Mouse (Mus musculus) lung, postnatal 0 days (tissue): ENCODE measurements around the gene Nr1i3. TPM values are rescaled to one million over a fixed set of nuclear protein-coding genes. Genes with fewer than 3 reads are reported as not detected.
A peak's percentile ranks its signal among the peaks of the same experiment; 100 is the strongest.

Experiments used
- ATAC-seq: fragments of 200-750 bp; cut with Nextera tagmentation; 2 replicates; pipeline ENCODE4 v1.8.0; 2017; ENCODE audit warnings: moderate library complexity
- DNase-seq: peaks from one replicate; pipeline ENCODE4 v3.0.0-alpha.2; 2016; ENCODE audit warnings: low spot score
- H3K27ac ChIP-seq: fragments of 300-500 bp; sonication (generic); 2 replicates; pipeline ENCODE4 v1.5.1; 2014; ENCODE audit warnings: antibody characterized with exemption, mild to moderate bottlenecking, low read length, mixed read lengths
- H3K27me3 ChIP-seq: fragments of 300-500 bp; sonication (generic); replicated peaks from 2 replicates; pipeline ENCODE4 v1.6.1; 2014; ENCODE audit warnings: low read length, mixed read lengths; ENCODE audit not compliant: insufficient read depth
- H3K36me3 ChIP-seq: fragments of 300-500 bp; sonication (generic); 2 replicates; pipeline ENCODE4 v1.6.1; 2014; ENCODE audit warnings: low read length, mixed read lengths; ENCODE audit not compliant: insufficient read depth
- H3K4me1 ChIP-seq: fragments of 300-500 bp; sonication (generic); 2 replicates; pipeline ENCODE4 v1.6.1; 2014; ENCODE audit warnings: antibody characterized with exemption, low read depth, low read length, mixed read lengths; ENCODE audit not compliant: insufficient read depth
- H3K4me2 ChIP-seq: fragments of 300-500 bp; sonication (generic); replicated peaks from 2 replicates; pipeline ENCODE4 v1.6.1; 2014; ENCODE audit warnings: low read depth, mild to moderate bottlenecking, low read length, moderate library complexity, mixed read lengths
- H3K4me3 ChIP-seq: fragments of 300-500 bp; sonication (generic); 2 replicates; pipeline ENCODE4 v1.5.1; 2014; ENCODE audit warnings: low read depth, low read length
- H3K9ac ChIP-seq: fragments of 300-500 bp; sonication (generic); replicated peaks from 2 replicates; pipeline ENCODE4 v1.6.1; 2014; ENCODE audit warnings: low read depth, mild to moderate bottlenecking
- H3K9me3 ChIP-seq: fragments of 300-500 bp; sonication (generic); 2 replicates; pipeline ENCODE4 v1.6.1; 2016; ENCODE audit warnings: low read length, mixed read lengths
- CTCF ChIP-seq: IDR thresholded peaks from 2 replicates; pipeline ENCODE4 v1.5.1; 2016; ENCODE audit warnings: antibody characterized with exemption, mild to moderate bottlenecking
- EP300 ChIP-seq: IDR thresholded peaks from 2 replicates; pipeline ENCODE4 v1.6.1; 2016; ENCODE audit warnings: antibody characterized with exemption, mild to moderate bottlenecking, control low read depth
- WGBS: fragments of 180-500 bp; shearing (Covaris S2); extraction: QIAGEN DNeasy Blood & Tissue Kit; methylation state at CpG from one replicate; pipeline ENCODE4 v1.1.7; 2014; 5-methylcytosine and 5-hydroxymethylcytosine counted together
- polyA plus RNA-seq: library from polyadenylated mRNA; unstranded; fragments of >200 nt; fragmentation: Nextera tagmentation; extraction: Ambion mirVana; gene quantifications from 2 replicates; pipeline ENCODE4 v1.2.1, GENCODE M21; 2015

The Nr1i3 gene
- polyA plus RNA-seq, 1 experiment from 2014 or later: 0.07 TPM

- peaks cover 15% of the 10 kb centered on the region; the same call in 1 of the 2 replicates for H3K36me3 ChIP-seq
Measured at GRCm38 (mm10) chr1:171269848-171270572, 56.2 kb downstream of the Nr1i3 start, which contains the start of gene B4galt3. B4galt3 (plus strand) TSS chr1:171270328.

More at GRCm38 (mm10) chr1:171269848-171270572, 56.2 kb downstream of the Nr1i3 start, which contains the start of gene B4galt3:
- Histone ChIP-seq H3K4me3 (peak within 1 kb of the TSS; percentile 84), H3K4me1 (peaks cover 7% of the 10 kb centered on the region; the same call in 1 of the 2 replicates), H3K4me2 (peak within 1 kb of the TSS; percentile 87), H3K27ac (peak within 1 kb of the TSS; percentile 91), H3K9me3 (no peaks in the 10 kb centered on the region), H3K9ac (peak within 1 kb of the TSS; percentile 71), H3K27me3 (no peaks in the 10 kb centered on the region)
- DNase-seq (peak; percentile 93), ATAC-seq (peak; percentile 94)
- 0 out of 2 replicates have a peak, but pooled peaks have one; percentile 18 for TF ChIP-seq EP300
- no peak; the same call in 1 of the 2 replicates for TF ChIP-seq CTCF
- 4% methylated on average over 36 of the region's 36 CpGs for WGBS

Other genes with a start within 250 kb of the Nr1i3 start
- 6.9 and 9.2 TPM in 2 replicates for gene Fcgr2b, start 237.4 kb upstream of the Nr1i3 start, polyA plus RNA-seq
- gene Fcgr4, start 195.1 kb upstream of the Nr1i3 start, polyA plus RNA-seq: 3.3 and 4.0 TPM in 2 replicates
- gene Fcgr3, start 149.0 kb upstream of the Nr1i3 start, polyA plus RNA-seq: 29.3 and 37.4 TPM in 2 replicates
- gene Cfap126, start 100.1 kb upstream of the Nr1i3 start, polyA plus RNA-seq: 32.2 and 33.2 TPM in 2 replicates
- gene Sdhc, start 63.4 kb upstream of the Nr1i3 start, polyA plus RNA-seq: 145 and 157 TPM in 2 replicates
- 0.62 and 0.73 TPM in 2 replicates for gene Mpz, start 63.3 kb upstream of the Nr1i3 start, polyA plus RNA-seq
- gene Pcp4l1, start 17.7 kb upstream of the Nr1i3 start, polyA plus RNA-seq: 3.3 and 4.4 TPM in 2 replicates
- gene Tomm40l, start 8.5 kb downstream of the Nr1i3 start, polyA plus RNA-seq: 14.9 and 17.1 TPM in 2 replicates
- gene Apoa2, start 11.1 kb downstream of the Nr1i3 start, polyA plus RNA-seq: 2.3 and 5.5 TPM in 2 replicates
- gene Fcer1g, start 20.4 kb downstream of the Nr1i3 start, polyA plus RNA-seq: 121 and 130 TPM in 2 replicates
- gene Adamts4, start 36.5 kb downstream of the Nr1i3 start, polyA plus RNA-seq: 2.7 and 3.3 TPM in 2 replicates
- 172 and 188 TPM in 2 replicates for gene Ndufs2, start 37.4 kb downstream of the Nr1i3 start, polyA plus RNA-seq
- gene B4galt3, start 56.4 kb downstream of the Nr1i3 start, polyA plus RNA-seq: 68.4 and 77.0 TPM in 2 replicates
- gene Ppox, start 67.2 kb downstream of the Nr1i3 start, polyA plus RNA-seq: 28.4 and 30.6 TPM in 2 replicates
- gene Usp21, start 74.0 kb downstream of the Nr1i3 start, polyA plus RNA-seq: 38.3 and 40.9 TPM in 2 replicates
- gene Ufc1, start 81.1 kb downstream of the Nr1i3 start, polyA plus RNA-seq: 95.4 and 100 TPM in 2 replicates
- gene Dedd, start 115.2 kb downstream of the Nr1i3 start, polyA plus RNA-seq: 43.0 and 44.4 TPM in 2 replicates
- gene Nit1, start 131.7 kb downstream of the Nr1i3 start, polyA plus RNA-seq: 39.9 and 45.5 TPM in 2 replicates
- 64.1 and 72.7 TPM in 2 replicates for gene Pfdn2, start 131.7 kb downstream of the Nr1i3 start, polyA plus RNA-seq
- gene Klhdc9, start 146.8 kb downstream of the Nr1i3 start, polyA plus RNA-seq: 4.0 and 4.5 TPM in 2 replicates
- 10.1 and 10.2 TPM in 2 replicates for gene Nectin4, start 156.1 kb downstream of the Nr1i3 start, polyA plus RNA-seq
- 3.5 and 4.1 TPM in 2 replicates for gene Arhgap30, start 175.0 kb downstream of the Nr1i3 start, polyA plus RNA-seq
- 66.4 and 67.7 TPM in 2 replicates for gene Usf1, start 197.3 kb downstream of the Nr1i3 start, polyA plus RNA-seq
- 7.1 and 7.8 TPM in 2 replicates for gene Tstd1, start 204.9 kb downstream of the Nr1i3 start, polyA plus RNA-seq
- gene F11r, start 223.6 kb downstream of the Nr1i3 start, polyA plus RNA-seq: 177 and 239 TPM in 2 replicates